Mouse (Mus musculus) urinary bladder, postnatal 25 days (tissue): Measurements from ENCODE around the gene Adam1b.
"Not testable (repeated sequence)": the region's sequence is repeated elsewhere in the genome, so short reads cannot be mapped to it uniquely, and the experiment has no call there.

ENCODE experiments used
- DNase-seq: peaks from one replicate; pipeline ENCODE4 v3.0.0; 2022; ENCODE audit warnings: low spot score

The Adam1b gene

GRCm38 (mm10) chr5:121503231-121503630 lies at the start of gene Adam1b:
Gene Adam1b, minus strand, starts transcription at chr5:121503435.
- no peak for DNase-seq

GRCm38 (mm10) chr5:121549196-121549595 lies 46.0 kb upstream of the Adam1b start:
- DNase-seq = no peak

- DNase-seq = no peak
Measured at GRCm38 (mm10) chr5:121547084-121547483, 43.8 kb upstream of the Adam1b start.

- DNase-seq = peak; percentile 41
Measured at GRCm38 (mm10) chr5:121546530-121546895, 43.3 kb upstream of the Adam1b start.

GRCm38 (mm10) chr5:121545793-121546529 lies 42.7 kb upstream of the Adam1b start, which contains the start of gene Mapkapk5:
Gene Mapkapk5, minus strand, starts transcription at chr5:121545905.
- peak; percentile 98 for DNase-seq

GRCm38 (mm10) chr5:121544910-121545792 lies 41.9 kb upstream of the Adam1b start, which contains the start of the genes Adam1a and Gm42878:
Gene Adam1a, minus strand, starts transcription at chr5:121545482.
Gene Gm42878, minus strand, starts transcription at chr5:121545482.
- no peak for DNase-seq

- no peak for DNase-seq
Measured at GRCm38 (mm10) chr5:121543370-121543769, 40.1 kb upstream of the Adam1b start.

- DNase-seq = no peak
Measured at GRCm38 (mm10) chr5:121541235-121541634, 38.0 kb upstream of the Adam1b start.

- no peak for DNase-seq
Measured at GRCm38 (mm10) chr5:121540066-121540465, 36.8 kb upstream of the Adam1b start.

GRCm38 (mm10) chr5:121537588-121537987 lies 34.4 kb upstream of the Adam1b start:
- DNase-seq = no peak

- DNase-seq = no peak
Measured at GRCm38 (mm10) chr5:121536921-121537555, 33.8 kb upstream of the Adam1b start.

- DNase-seq = no peak
Measured at GRCm38 (mm10) chr5:121535116-121535515, 31.9 kb upstream of the Adam1b start.

- no peak for DNase-seq
Measured at GRCm38 (mm10) chr5:121534521-121534920, 31.3 kb upstream of the Adam1b start.

GRCm38 (mm10) chr5:121526961-121527360 lies 23.7 kb upstream of the Adam1b start:
- no peak for DNase-seq

GRCm38 (mm10) chr5:121526526-121526925 lies 23.3 kb upstream of the Adam1b start:
- no peak for DNase-seq

- no peak for DNase-seq
Measured at GRCm38 (mm10) chr5:121525774-121526450, 22.7 kb upstream of the Adam1b start.

GRCm38 (mm10) chr5:121519758-121520157 lies 16.5 kb upstream of the Adam1b start:
- DNase-seq = not testable (repeated sequence)

GRCm38 (mm10) chr5:121518983-121519382 lies 15.7 kb upstream of the Adam1b start:
- no peak for DNase-seq

GRCm38 (mm10) chr5:121510009-121510408 lies 6.8 kb upstream of the Adam1b start:
- DNase-seq = no peak

GRCm38 (mm10) chr5:121506846-121507245 lies 3.6 kb upstream of the Adam1b start:
- DNase-seq = no peak

GRCm38 (mm10) chr5:121501424-121501996 lies 1.7 kb downstream of the Adam1b start:
- not testable (repeated sequence) for DNase-seq
